Mouse (Mus musculus): Measurements from ENCODE around the gene Ube2e3.

GRCm38 (mm10) chr2:78882743-78883433 lies 15.0 kb downstream of the Ube2e3 start:
- no peak for TF ChIP-seq CTCF (IDR thresholded peaks at IDR 0.05; ENCODE audit: low read depth, low read length)
- no peak for TF ChIP-seq POLR2A (IDR thresholded peaks at IDR 0.05; ENCODE audit: borderline replicate concordance, low read depth, low read length)
